Mouse (Mus musculus) MEL (cell line): Measurements from ENCODE around the gene Yipf3. TPM values are rescaled to one million over a fixed set of nuclear protein-coding genes. Genes with fewer than 3 reads are reported as not detected.

ENCODE experiments used
- DNase-seq: peaks from one replicate; pipeline ENCODE4 v3.0.0; 2011; ENCODE audit warnings: low read depth, low spot score
- H3K27ac ChIP-seq: 2 replicates; pipeline ENCODE4 v1.5.1; 2012; ENCODE audit warnings: low read depth, mild to moderate bottlenecking, control low read depth, low read length, moderate library complexity; ENCODE audit not compliant: control insufficient read depth
- H3K27me3 ChIP-seq, 2 experiments: fragments of 150-350 bp in 1 of 2; sonication (generic) in 1 of 2; 2 replicates each; pipeline ENCODE4 v1.6.1; 2012; ENCODE audit warnings: low read length in 2 of 2, mild to moderate bottlenecking in 2 of 2, improper control_type of control experiment in 1 of 2, moderate library complexity in 1 of 2; ENCODE audit not compliant: insufficient read depth in 2 of 2, control insufficient read depth in 1 of 2
- H3K36me3 ChIP-seq, 2 experiments: 2 replicates each; pipeline ENCODE4 v1.6.1; 2012 to 2014; ENCODE audit warnings: low read length in 2 of 2, improper control_type of control experiment in 1 of 2, inconsistent platforms in 1 of 2, mild to moderate bottlenecking in 1 of 2; ENCODE audit not compliant: insufficient read depth in 2 of 2, control insufficient read depth in 1 of 2
- H3K4me1 ChIP-seq, 2 experiments: fragments of 150-350 bp in 1 of 2; sonication (generic) in 1 of 2; 2 replicates each; pipeline ENCODE4 v1.6.1; 2012; ENCODE audit warnings: low read length in 2 of 2, improper control_type of control experiment in 1 of 2, mild to moderate bottlenecking in 1 of 2; ENCODE audit not compliant: insufficient read depth in 2 of 2, control insufficient read depth in 1 of 2
- H3K4me3 ChIP-seq, 2 experiments: fragments of 150-350 bp in 1 of 2; sonication (generic) in 1 of 2; 2 replicates each; pipeline ENCODE4 v1.5.1; 2012; ENCODE audit warnings: low read depth in 2 of 2, low read length in 2 of 2, mild to moderate bottlenecking in 2 of 2, moderate library complexity in 2 of 2, control low read depth in 1 of 2, improper control_type of control experiment in 1 of 2; ENCODE audit not compliant: control insufficient read depth in 1 of 2, insufficient read depth in 1 of 2
- H3K79me2 ChIP-seq: 2 replicates; pipeline ENCODE4 v1.6.1; 2012; ENCODE audit warnings: mild to moderate bottlenecking, low read length, moderate library complexity; ENCODE audit not compliant: control insufficient read depth, poor library complexity, insufficient read depth
- H3K9ac ChIP-seq: 2 replicates; pipeline ENCODE4 v1.6.1; 2012; ENCODE audit warnings: low read depth, mild to moderate bottlenecking, control low read depth, low read length, moderate library complexity; ENCODE audit not compliant: control insufficient read depth, poor library complexity, severe bottlenecking
- H3K9me3 ChIP-seq: fragments of 150-350 bp; sonication (generic); replicated peaks from 2 replicates; pipeline ENCODE4 v1.6.1; 2012; ENCODE audit warnings: mild to moderate bottlenecking, low read length, improper control_type of control experiment, moderate library complexity; ENCODE audit not compliant: insufficient read depth
- CHD1 ChIP-seq: IDR thresholded peaks from 2 replicates; pipeline ENCODE4 v1.6.1; 2012; ENCODE audit warnings: low read depth, mild to moderate bottlenecking, inconsistent platforms, low read length, improper control_type of control experiment
- CHD2 ChIP-seq: IDR thresholded peaks from 2 replicates; pipeline ENCODE4 v1.6.1; 2011; ENCODE audit warnings: low read length, improper control_type of control experiment
- EP300 ChIP-seq, 2 experiments: IDR thresholded peaks; 2 replicates each; pipeline ENCODE4 v1.6.1; 2011; ENCODE audit warnings: improper control_type of control experiment in 2 of 2, low read length in 2 of 2, low read depth in 1 of 2, mild to moderate bottlenecking in 1 of 2
- GATA1 ChIP-seq: IDR thresholded peaks from 2 replicates; pipeline ENCODE4 v1.6.1; 2011; ENCODE audit warnings: low read depth, low read length, improper control_type of control experiment
- HCFC1 ChIP-seq: IDR thresholded peaks from 2 replicates; pipeline ENCODE4 v1.6.1; 2012; ENCODE audit warnings: low read depth, mild to moderate bottlenecking, inconsistent platforms, low read length, improper control_type of control experiment, moderate library complexity
- MAFK ChIP-seq: IDR thresholded peaks from 2 replicates; pipeline ENCODE4 v1.6.1; 2011; ENCODE audit warnings: low read depth, mild to moderate bottlenecking, low read length, improper control_type of control experiment, borderline replicate concordance
- MYC ChIP-seq: IDR thresholded peaks from 2 replicates; pipeline ENCODE4 v1.6.1; 2011; ENCODE audit warnings: low read depth, mild to moderate bottlenecking, low read length, improper control_type of control experiment, moderate library complexity
- NELFE ChIP-seq: IDR thresholded peaks from 2 replicates; pipeline ENCODE4 v1.6.1; 2011; ENCODE audit warnings: low read depth, low read length, improper control_type of control experiment
- POLR2A ChIP-seq, 2 experiments: IDR thresholded peaks; 2 replicates each; pipeline ENCODE4 v1.6.1; 2011 to 2012; ENCODE audit warnings: low read length in 2 of 2, mild to moderate bottlenecking in 2 of 2, control low read depth in 1 of 2, improper control_type of control experiment in 1 of 2, low read depth in 1 of 2, moderate library complexity in 1 of 2; ENCODE audit not compliant: control insufficient read depth in 1 of 2, insufficient read depth in 1 of 2, poor library complexity in 1 of 2
- POLR2AphosphoS2 ChIP-seq: IDR thresholded peaks from 2 replicates; pipeline ENCODE4 v1.6.1; 2011; ENCODE audit warnings: low read length, improper control_type of control experiment
- POLR2AphosphoS5 ChIP-seq: IDR thresholded peaks from 2 replicates; pipeline ENCODE4 v1.6.1; 2012; ENCODE audit warnings: low read depth, borderline replicate concordance, mild to moderate bottlenecking, inconsistent platforms, low read length, moderate library complexity, mixed read lengths
- RAD21 ChIP-seq: IDR thresholded peaks from 2 replicates; pipeline ENCODE4 v1.6.1; 2011; ENCODE audit warnings: mild to moderate bottlenecking, low read depth, low read length, improper control_type of control experiment
- RCOR1 ChIP-seq: IDR thresholded peaks from 2 replicates; pipeline ENCODE4 v1.6.1; 2012; ENCODE audit warnings: low read depth, mild to moderate bottlenecking, inconsistent platforms, low read length, improper control_type of control experiment
- TAL1 ChIP-seq: IDR thresholded peaks from 2 replicates; pipeline ENCODE4 v1.6.1; 2012; ENCODE audit warnings: mild to moderate bottlenecking, inconsistent platforms, low read length, moderate library complexity, mixed read lengths
- TBP ChIP-seq: IDR thresholded peaks from 2 replicates; pipeline ENCODE4 v1.8.0; 2011; ENCODE audit warnings: low read depth, low read length, improper control_type of control experiment
- TCF12 ChIP-seq: IDR thresholded peaks from 2 replicates; pipeline ENCODE4 v1.6.1; 2014; ENCODE audit warnings: low read depth, mild to moderate bottlenecking, inconsistent platforms, low read length, improper control_type of control experiment, moderate library complexity
- USF2 ChIP-seq, 2 experiments: IDR thresholded peaks; 2 replicates each; pipeline ENCODE4 v1.6.1; 2011 to 2012; ENCODE audit warnings: improper control_type of control experiment in 2 of 2, low read length in 2 of 2, borderline replicate concordance in 1 of 2, inconsistent platforms in 1 of 2, low read depth in 1 of 2, mild to moderate bottlenecking in 1 of 2; ENCODE audit not compliant: insufficient read depth in 1 of 2
- ZKSCAN1 ChIP-seq: IDR thresholded peaks from 2 replicates; pipeline ENCODE4 v1.6.1; 2012; ENCODE audit warnings: low read depth, mild to moderate bottlenecking, inconsistent platforms, low read length, improper control_type of control experiment, moderate library complexity
- ZMIZ1 ChIP-seq: IDR thresholded peaks from 2 replicates; pipeline ENCODE4 v1.6.1; 2012; ENCODE audit warnings: low read depth, mild to moderate bottlenecking, inconsistent platforms, low read length, improper control_type of control experiment, moderate library complexity
- ZNF384 ChIP-seq: IDR thresholded peaks from 2 replicates; pipeline ENCODE4 v1.6.1; 2012; ENCODE audit warnings: low read depth, mild to moderate bottlenecking, inconsistent platforms, low read length, improper control_type of control experiment
- polyA plus RNA-seq, 2 experiments: library from polyadenylated mRNA; stranded (reverse) in 1 of 2; unstranded in 1 of 2; fragments of >175 nt in 1 of 2; fragments of >200 nt in 1 of 2; gene quantifications; 2 replicates each; pipeline versions ENCODE4 v1.2.1 to v1.2.4; 2012; ENCODE audit warnings: low replicate concordance in 2 of 2, low read depth in 1 of 2; ENCODE audit not compliant: insufficient read length in 2 of 2, insufficient read depth in 1 of 2, missing spikeins in 1 of 2
- total RNA-seq: library from RNA; depleted of rRNA; stranded (reverse); fragments of 300-350 nt; gene quantifications from 2 replicates; pipeline ENCODE4 v1.2.3, GENCODE M21; 2012

Yipf3 gene
- total and polyA plus RNA-seq, 3 experiments, result 18.9 to 86.5 TPM; not detected in 1

DNA sequence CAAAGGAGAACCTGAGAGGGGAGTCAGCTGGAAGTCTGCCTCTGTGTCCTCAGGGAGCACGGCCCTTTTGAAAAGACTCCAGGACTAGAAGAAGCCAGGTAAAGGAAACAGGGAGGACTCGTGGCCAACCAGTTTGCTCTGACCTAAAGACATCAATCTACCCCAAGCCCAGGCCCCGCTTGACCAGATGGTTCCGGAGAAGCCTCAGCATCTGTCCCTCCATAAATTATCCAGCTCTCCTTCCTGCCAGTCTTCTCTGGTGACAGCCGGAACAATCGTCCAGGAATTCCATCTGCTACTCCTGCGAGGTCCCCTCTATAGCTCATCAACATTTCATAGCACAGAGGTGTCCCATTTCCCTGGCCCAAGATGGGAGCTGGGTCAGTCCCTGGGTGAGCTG is 36.8 kb downstream of the Yipf3 start:
- no peaks in the 10 kb centered on the region for H3K9me3 ChIP-seq
- TF ChIP-seq TBP, result no peak
- TF ChIP-seq RAD21, result no peak
- TF ChIP-seq ZMIZ1, result no peak
- TF ChIP-seq CHD1, result no peak
- TF ChIP-seq POLR2AphosphoS5, result no peak
- no peak for TF ChIP-seq EP300 (IDR thresholded peaks at IDR 0.05; ENCODE audit: low read depth in 1 of 2, low read length in 2 of 2)
- no peak for TF ChIP-seq MAFK
- TF ChIP-seq POLR2A (IDR thresholded peaks at IDR 0.05; ENCODE audit: control insufficient read depth in 1 of 2, insufficient read depth in 1 of 2, low read depth in 1 of 2, low read length in 2 of 2, poor library complexity in 1 of 2), result no peak
- TF ChIP-seq TAL1, result no peak
- no peak for TF ChIP-seq ZKSCAN1
- TF ChIP-seq GATA1, result no peak
- no peak for TF ChIP-seq RCOR1
- TF ChIP-seq NELFE, result no peak
- TF ChIP-seq HCFC1, result no peak
- no peak for TF ChIP-seq USF2 (IDR thresholded peaks at IDR 0.05; ENCODE audit: borderline replicate concordance in 1 of 2, insufficient read depth in 1 of 2, low read depth in 1 of 2, low read length in 2 of 2)
- TF ChIP-seq POLR2AphosphoS2, result no peak
- no peak for TF ChIP-seq ZNF384
- TF ChIP-seq CHD2, result no peak
- no peak for TF ChIP-seq MYC
- TF ChIP-seq TCF12, result no peak
- H3K79me2 ChIP-seq, result peaks cover 23% of the 10 kb centered on the region
- peaks cover 2 to 13% of the 10 kb centered on the region in 2 experiments for H3K36me3 ChIP-seq
- H3K4me1 ChIP-seq, result peaks cover 0 to 18% of the 10 kb centered on the region in 2 experiments; a peak in 3 of 4 replicates
- H3K27ac ChIP-seq, result no peak overlapping the region
- no peak overlapping the region for H3K4me3 ChIP-seq
- no peak overlapping the region for H3K9ac ChIP-seq
- DNase-seq, result no peak
- no peaks in the 10 kb centered on the region for H3K27me3 ChIP-seq

DNA sequence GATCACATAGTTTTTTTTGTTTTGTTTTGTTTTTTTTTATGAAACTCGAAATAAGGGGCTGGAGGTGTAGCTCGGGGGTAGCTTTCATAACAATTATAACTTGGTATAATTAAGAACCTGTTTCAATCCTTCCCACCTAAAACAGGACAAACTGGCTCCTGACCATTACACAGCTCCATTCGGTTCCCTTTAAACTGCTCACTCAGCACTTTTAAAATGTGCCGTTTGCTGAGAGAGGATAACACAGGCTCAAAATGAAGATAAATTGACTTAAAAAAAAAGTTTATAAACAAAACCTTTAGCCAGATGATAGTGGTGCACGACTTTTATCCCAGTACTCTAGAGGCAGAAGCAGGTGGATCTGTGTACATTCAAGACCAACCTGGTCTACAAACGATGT is 37.5 kb downstream of the Yipf3 start:
- TF ChIP-seq MAFK (peak; percentile 94), EP300 (IDR thresholded peaks at IDR 0.05; ENCODE audit: low read depth in 1 of 2, low read length in 2 of 2) (no peak)
- H3K9me3 ChIP-seq, result no peaks in the 10 kb centered on the region
- H3K4me1 ChIP-seq, result peaks cover 0 to 18% of the 10 kb centered on the region in 2 experiments; a peak in 3 of 4 replicates
- 0 out of 4 replicates have a peak, but pooled peaks cover 0 to 2% of the 10 kb centered on the region in 2 experiments for H3K27me3 ChIP-seq
- H3K27ac ChIP-seq, result no peak overlapping the region
- H3K4me3 ChIP-seq, result no peak overlapping the region
- H3K36me3 ChIP-seq, result peaks cover 2 to 13% of the 10 kb centered on the region in 2 experiments; a peak in 3 of 4 replicates
- DNase-seq, result no peak
- peaks cover 19% of the 10 kb centered on the region for H3K79me2 ChIP-seq
- H3K9ac ChIP-seq, result no peak overlapping the region
